Mouse (Mus musculus) stomach, postnatal 0 days (tissue): ENCODE measurements at regions not wholly inside any gene's neighbourhood (a gene's known extent, or its start where the extent isn't known, plus 50 kb on each side); places are given as distances from the start of the nearest gene placed in this dataset.

Experiments used
- ATAC-seq: fragments of 200-750 bp; cut with Nextera tagmentation; 2 replicates; pipeline ENCODE4 v1.8.0; 2017; ENCODE audit not compliant: low FRiP score, low TSS enrichment
- DNase-seq: peaks from one replicate; pipeline ENCODE4 v3.0.0-alpha.2; 2016; ENCODE audit warnings: low spot score
- H3K27ac ChIP-seq: fragments of 300-500 bp; sonication (generic); replicated peaks from 2 replicates; pipeline ENCODE4 v1.5.1; 2014; ENCODE audit warnings: mild to moderate bottlenecking, control low read depth
- H3K27me3 ChIP-seq: fragments of 300-500 bp; sonication (generic); 2 replicates; pipeline ENCODE4 v1.6.1; 2014; ENCODE audit warnings: low read length; ENCODE audit not compliant: control insufficient read depth, insufficient read depth
- H3K36me3 ChIP-seq: fragments of 300-500 bp; sonication (generic); 2 replicates; pipeline ENCODE4 v1.6.1; 2014; ENCODE audit warnings: low read length, mixed read lengths; ENCODE audit not compliant: control insufficient read depth, insufficient read depth
- H3K4me1 ChIP-seq: fragments of 300-500 bp; sonication (generic); replicated peaks from 2 replicates; pipeline ENCODE4 v1.6.1; 2014; ENCODE audit warnings: antibody characterized with exemption; ENCODE audit not compliant: control insufficient read depth, insufficient read depth
- H3K4me2 ChIP-seq: fragments of 300-500 bp; sonication (generic); replicated peaks from 2 replicates; pipeline ENCODE4 v1.6.1; 2014; ENCODE audit warnings: low read depth, mild to moderate bottlenecking, control low read depth, moderate library complexity
- H3K4me3 ChIP-seq: fragments of 300-500 bp; sonication (generic); 2 replicates; pipeline ENCODE4 v1.5.1; 2014; ENCODE audit warnings: low read depth, low read length, control low read depth
- H3K9ac ChIP-seq: fragments of 300-500 bp; sonication (generic); 2 replicates; pipeline ENCODE4 v1.6.1; 2014; ENCODE audit warnings: mild to moderate bottlenecking, low read length, control low read depth, mixed read lengths
- H3K9me3 ChIP-seq: fragments of 300-500 bp; sonication (generic); 2 replicates; pipeline ENCODE4 v1.6.1; 2016; ENCODE audit warnings: low read length; ENCODE audit not compliant: control insufficient read depth
- CTCF ChIP-seq: IDR thresholded peaks from 2 replicates; pipeline ENCODE4 v1.5.1; 2016; ENCODE audit warnings: antibody characterized with exemption, low read depth, mild to moderate bottlenecking, moderate library complexity
- EP300 ChIP-seq: optimal IDR thresholded peaks from 2 replicates; pipeline ENCODE3; 2016; ENCODE audit warnings: antibody characterized with exemption
- WGBS: fragments of 180-500 bp; shearing (Covaris S2); extraction: QIAGEN DNeasy Blood & Tissue Kit; methylation state at CpG from one replicate; pipeline ENCODE4 v1.1.7; 2014; 5-methylcytosine and 5-hydroxymethylcytosine counted together

DNA sequence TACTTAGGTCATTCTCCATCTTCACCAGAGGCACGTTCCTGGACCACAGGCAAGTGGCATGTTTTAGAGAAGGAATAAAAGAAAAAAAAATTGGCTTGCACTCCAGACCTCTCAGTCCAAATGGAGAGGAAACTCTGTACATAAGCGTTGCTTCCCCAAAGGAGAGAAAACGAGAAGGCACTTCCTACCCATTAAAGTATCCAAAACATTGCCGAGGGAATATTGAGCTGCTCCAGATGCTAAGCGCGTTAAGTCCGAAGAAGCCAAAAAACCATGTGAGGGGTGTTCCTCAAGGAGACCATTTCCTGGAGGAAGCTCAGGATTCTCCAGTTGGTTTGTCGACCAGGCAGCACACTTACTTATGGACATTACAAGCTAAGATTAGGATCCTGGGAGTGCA lies 286.2 kb downstream of the Pax1 start:
- Histone ChIP-seq H3K27ac (no peak overlapping the region), H3K4me2 (no peak overlapping the region), H3K9ac (no peak overlapping the region), H3K9me3 (no peaks in the 10 kb centered on the region), H3K4me3 (no peak overlapping the region), H3K27me3 (no peaks in the 10 kb centered on the region), H3K4me1 (no peaks in the 10 kb centered on the region), H3K36me3 (no peaks in the 10 kb centered on the region)
- DNase-seq (no peak), ATAC-seq (no peak)
- 72% methylated on average over 8 of the region's 8 CpGs for WGBS
- TF ChIP-seq EP300: no peak

DNA sequence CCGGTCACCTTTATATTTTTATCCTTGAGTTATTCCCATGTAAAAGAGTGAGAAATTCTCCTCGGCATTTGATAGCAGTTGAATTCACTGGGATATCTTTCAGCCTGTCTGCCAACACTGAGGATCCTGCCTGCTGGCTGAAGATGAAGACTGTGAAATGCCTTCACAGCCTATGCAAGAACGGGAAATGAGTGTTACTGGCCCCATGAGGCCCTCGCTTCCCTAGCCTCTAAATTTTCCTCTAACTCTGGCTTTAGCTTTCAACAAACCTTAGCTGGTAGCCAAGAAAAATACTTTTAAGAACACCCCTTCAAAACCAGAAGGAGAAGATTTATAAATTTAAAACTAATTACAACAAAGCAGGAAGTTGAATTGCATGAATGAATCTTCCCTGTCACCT lies 285.8 kb downstream of the Pax1 start:
- no peaks in the 10 kb centered on the region for H3K9me3 ChIP-seq
- H3K4me3 ChIP-seq: no peak overlapping the region
- no peaks in the 10 kb centered on the region for H3K27me3 ChIP-seq
- no peak overlapping the region for H3K9ac ChIP-seq
- WGBS: 73% methylated on average over 4 of the region's 4 CpGs
- TF ChIP-seq EP300: no peak
- ATAC-seq (no peak), DNase-seq (no peak)
- no peaks in the 10 kb centered on the region for H3K36me3 ChIP-seq
- no peak overlapping the region for H3K4me2 ChIP-seq
- H3K27ac ChIP-seq: no peak overlapping the region
- no peaks in the 10 kb centered on the region for H3K4me1 ChIP-seq

DNA sequence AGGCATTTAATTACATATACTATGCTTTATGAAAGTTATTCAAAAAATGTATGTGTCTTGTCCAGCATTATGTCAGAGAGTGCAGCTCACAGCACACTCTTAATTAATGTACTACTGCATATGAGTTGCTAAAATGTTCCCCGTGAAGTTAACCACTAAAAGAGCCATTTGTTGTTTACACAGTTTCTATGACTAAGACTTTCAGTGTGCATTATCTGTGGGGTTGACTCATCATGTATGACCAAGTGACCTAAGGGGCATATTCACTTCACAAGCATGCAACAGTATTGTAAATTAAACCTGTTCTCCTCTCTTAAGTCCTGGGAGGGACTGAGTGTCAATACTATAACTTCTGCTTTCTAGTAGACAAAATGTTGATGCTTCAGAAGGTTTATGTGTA lies 276.2 kb downstream of the Pax1 start:
- Histone ChIP-seq H3K9me3 (no peaks in the 10 kb centered on the region), H3K4me3 (no peak overlapping the region), H3K36me3 (no peaks in the 10 kb centered on the region), H3K27me3 (no peaks in the 10 kb centered on the region), H3K27ac (no peak overlapping the region), H3K4me2 (no peak overlapping the region), H3K9ac (no peak overlapping the region), H3K4me1 (no peaks in the 10 kb centered on the region)
- 40% methylated on average over 1 of the region's 1 CpGs for WGBS
- DNase-seq: no peak
- TF ChIP-seq CTCF (no peak), EP300 (no peak)
- no peak for ATAC-seq

DNA sequence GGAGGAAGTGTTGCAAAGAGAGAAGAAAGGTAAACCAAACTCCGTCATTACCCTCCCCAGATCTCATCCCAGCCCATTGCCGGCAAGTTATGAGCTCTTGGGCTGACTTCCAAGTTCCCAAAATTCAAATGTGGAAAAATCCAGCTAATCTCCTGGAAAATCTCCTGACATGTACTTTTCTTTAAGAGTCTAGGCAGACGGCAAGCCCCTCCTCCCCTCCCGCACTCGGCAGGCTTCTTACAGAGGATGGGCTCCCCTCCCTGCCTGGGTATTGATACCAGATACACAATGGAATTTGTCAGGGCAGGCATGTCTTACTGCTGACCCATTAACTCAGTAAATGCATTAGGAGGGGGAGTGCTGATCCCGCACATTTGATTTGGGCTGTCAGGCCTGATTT lies 271.0 kb downstream of the Pax1 start:
- TF ChIP-seq CTCF (no peak), EP300 (no peak)
- H3K4me3 ChIP-seq: no peak overlapping the region
- H3K4me1 ChIP-seq: no peaks in the 10 kb centered on the region
- no peak for DNase-seq
- no peaks in the 10 kb centered on the region for H3K9me3 ChIP-seq
- H3K36me3 ChIP-seq: no peaks in the 10 kb centered on the region
- H3K4me2 ChIP-seq: no peak overlapping the region
- no peaks in the 10 kb centered on the region for H3K27me3 ChIP-seq
- 32% methylated on average over 6 of the region's 6 CpGs for WGBS
- no peak overlapping the region for H3K27ac ChIP-seq
- no peak for ATAC-seq
- no peak overlapping the region for H3K9ac ChIP-seq

DNA sequence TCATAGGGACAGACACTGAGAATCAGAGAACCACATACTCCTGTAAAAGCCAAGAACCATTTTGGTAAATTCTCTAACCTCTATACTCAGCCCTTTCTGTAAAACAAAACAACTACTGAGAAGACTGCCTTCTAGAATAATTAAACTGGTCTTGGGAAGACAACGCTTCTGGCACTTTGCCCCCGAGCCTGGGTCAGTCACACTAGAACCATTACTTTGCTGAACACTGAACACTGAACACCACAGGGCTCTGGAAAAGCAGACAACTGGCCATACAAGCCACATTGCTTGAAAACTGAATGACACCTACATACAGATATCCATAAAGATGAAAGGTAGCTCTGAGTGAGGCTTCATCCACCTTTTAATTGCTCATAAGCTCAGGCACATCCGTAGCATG lies 268.0 kb downstream of the Pax1 start:
- no peaks in the 10 kb centered on the region for H3K36me3 ChIP-seq
- no peak for ATAC-seq
- 76% methylated on average over 3 of the region's 3 CpGs for WGBS

DNA sequence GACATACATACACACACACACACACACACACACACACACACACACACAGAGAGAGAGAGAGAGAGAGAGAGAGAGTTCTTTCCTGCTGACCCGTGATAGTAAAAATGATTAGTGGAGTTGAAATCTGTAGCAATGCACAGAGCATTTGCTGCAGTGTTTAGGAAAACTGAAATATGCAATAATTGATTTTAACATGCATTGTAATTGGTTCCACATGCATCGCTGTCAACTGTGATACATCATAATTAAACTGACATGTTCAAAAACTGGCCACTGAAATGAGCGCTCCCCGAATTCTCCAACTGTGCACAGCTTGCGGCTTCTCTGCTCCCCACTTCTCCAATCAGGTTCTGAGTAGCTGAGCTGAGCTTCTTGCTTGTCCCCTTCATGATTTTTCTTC lies 265.4 kb downstream of the Pax1 start:
- Histone ChIP-seq H3K4me3 (no peak overlapping the region), H3K27me3 (no peaks in the 10 kb centered on the region), H3K27ac (no peak overlapping the region), H3K9ac (no peak overlapping the region), H3K36me3 (no peaks in the 10 kb centered on the region), H3K4me1 (no peaks in the 10 kb centered on the region), H3K4me2 (no peak overlapping the region), H3K9me3 (no peaks in the 10 kb centered on the region)
- WGBS: 80% methylated on average over 5 of the region's 5 CpGs
- TF ChIP-seq CTCF: no peak
- no peak for TF ChIP-seq EP300
- DNase-seq (no peak), ATAC-seq (no peak)

More for the DNA sequence above, 268.0 kb downstream of the Pax1 start:
- H3K9ac ChIP-seq: no peak overlapping the region
- no peaks in the 10 kb centered on the region for H3K27me3 ChIP-seq
- TF ChIP-seq EP300 (no peak), CTCF (no peak)
- H3K27ac ChIP-seq: no peak overlapping the region
- H3K4me2 ChIP-seq: no peak overlapping the region
- no peaks in the 10 kb centered on the region for H3K4me1 ChIP-seq
- no peak overlapping the region for H3K4me3 ChIP-seq
- H3K9me3 ChIP-seq: no peaks in the 10 kb centered on the region
- no peak for DNase-seq
